Mouse (Mus musculus): Measurements from ENCODE around the gene Col23a1. TPM values are rescaled to one million over a fixed set of nuclear protein-coding genes. Genes with fewer than 3 reads are reported as not detected.

Gene Col23a1
- total and polyA plus RNA-seq, 3 experiments, result 1.1 to 1.7 (median 1.3) TPM

DNA sequence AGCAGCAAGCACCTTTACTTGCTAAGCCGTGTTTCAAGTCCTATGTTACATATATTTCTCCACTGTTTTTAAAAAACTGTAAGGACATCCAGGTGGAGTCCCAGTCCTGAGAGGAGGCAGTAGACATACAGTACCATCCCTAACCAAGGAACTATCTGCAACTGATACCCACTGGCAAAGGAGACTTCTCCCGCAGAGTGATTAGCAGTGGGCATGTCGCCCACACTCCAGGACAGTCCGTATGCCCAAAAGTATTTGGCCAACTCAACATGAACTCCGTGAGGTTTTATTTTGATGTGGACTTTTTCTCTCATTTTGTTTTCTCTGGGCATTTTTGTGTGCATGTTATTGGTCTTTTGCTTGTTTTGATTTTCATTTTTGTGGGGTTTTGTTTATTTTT lies 161.6 kb downstream of the Col23a1 start:
- Histone ChIP-seq H3K9ac (ENCODE audit: low read depth, low read length) (no peak overlapping the region), H3K27me3 (ENCODE audit: control insufficient read depth, insufficient read depth, low read length) (no peaks in the 10 kb centered on the region), H3K4me1 (ENCODE audit: control insufficient read depth, insufficient read depth, low read length) (no peaks in the 10 kb centered on the region), H3K4me3 (no peak overlapping the region), H3K36me3 (ENCODE audit: control insufficient read depth, insufficient read depth, low read length) (no peaks in the 10 kb centered on the region), H3K27ac (no peak overlapping the region), H3K79me2 (replicated peaks; ENCODE audit: control insufficient read depth, insufficient read depth, low read length) (no peaks in the 10 kb centered on the region)
- no peak for TF ChIP-seq POLR2A (IDR thresholded peaks at IDR 0.05; ENCODE audit: insufficient read depth, low read depth, low read length)
- TF ChIP-seq CTCF (IDR thresholded peaks at IDR 0.05), result no peak
- no peak for TF ChIP-seq EP300 (IDR thresholded peaks at IDR 0.05; ENCODE audit: insufficient read depth, low read depth, low read length)
- 79% methylated on average over 5 of the region's 5 CpGs for WGBS
- intact Hi-C loops (cut with DNase I), result no loop called here
- DNase-seq, result no peak

DNA sequence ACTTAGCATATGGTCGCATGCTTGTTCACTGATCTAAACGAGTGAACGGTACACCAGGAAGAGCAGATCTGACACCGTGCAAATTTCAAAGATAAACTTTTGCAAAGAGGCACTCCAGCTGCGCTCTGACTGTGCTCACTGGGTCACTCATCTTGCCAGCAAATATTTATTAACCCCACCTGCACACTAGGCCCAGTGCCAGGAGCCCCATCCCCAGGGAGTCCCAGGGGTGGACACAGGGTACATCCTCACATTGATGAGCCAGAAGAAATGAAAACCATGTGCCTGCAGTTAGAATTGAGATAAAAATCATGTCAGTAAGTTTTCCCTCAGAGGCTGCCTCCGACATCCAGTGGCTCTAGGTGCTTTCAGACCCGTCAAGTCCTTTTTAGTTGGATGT lies 162.2 kb downstream of the Col23a1 start:
- no peaks in the 10 kb centered on the region for H3K27me3 ChIP-seq (ENCODE audit: control insufficient read depth, insufficient read depth, low read length)
- 58% methylated on average over 7 of the region's 7 CpGs for WGBS
- intact Hi-C loops (cut with DNase I), result no loop called here

DNA sequence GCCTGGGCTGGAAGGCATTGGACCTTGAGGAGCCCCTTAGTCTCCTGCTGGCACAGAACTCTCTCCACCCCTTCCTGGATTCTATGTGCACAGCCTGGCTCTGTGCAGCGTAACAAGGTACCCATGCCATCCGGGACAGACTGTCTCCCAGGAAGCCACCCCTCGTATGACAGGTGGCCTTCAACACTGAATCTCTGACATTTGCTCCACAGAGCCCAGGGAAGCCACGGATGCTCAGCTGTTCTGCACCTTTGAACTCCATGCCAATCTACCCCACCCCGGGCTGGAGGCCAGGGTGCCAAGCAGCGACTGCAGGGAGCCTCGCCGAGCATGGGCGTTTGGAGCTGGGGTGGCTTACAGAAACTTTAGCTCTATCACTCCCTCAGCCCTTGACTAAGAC lies 164.0 kb downstream of the Col23a1 start:
- intact Hi-C loops (cut with DNase I), result no loop called here
- H3K4me1 ChIP-seq (ENCODE audit: control insufficient read depth, insufficient read depth, low read length), result no peaks in the 10 kb centered on the region
- no peak overlapping the region for H3K9ac ChIP-seq (ENCODE audit: low read depth, low read length)
- H3K4me3 ChIP-seq, result no peak overlapping the region
- no peak overlapping the region for H3K27ac ChIP-seq
- H3K27me3 ChIP-seq (ENCODE audit: control insufficient read depth, insufficient read depth, low read length), result no peaks in the 10 kb centered on the region
- H3K79me2 ChIP-seq (replicated peaks; ENCODE audit: control insufficient read depth, insufficient read depth, low read length), result no peaks in the 10 kb centered on the region
- WGBS, result 88% methylated on average over 9 of the region's 9 CpGs
- no peaks in the 10 kb centered on the region for H3K36me3 ChIP-seq (ENCODE audit: control insufficient read depth, insufficient read depth, low read length)
- DNase-seq, result no peak
- TF ChIP-seq POLR2A (IDR thresholded peaks at IDR 0.05; ENCODE audit: insufficient read depth, low read depth, low read length), result no peak
- TF ChIP-seq CTCF (IDR thresholded peaks at IDR 0.05), result no peak
- TF ChIP-seq EP300 (IDR thresholded peaks at IDR 0.05; ENCODE audit: insufficient read depth, low read depth, low read length), result no peak

More for the DNA sequence above, 162.2 kb downstream of the Col23a1 start:
- no peak for DNase-seq
- no peak overlapping the region for H3K9ac ChIP-seq (ENCODE audit: low read depth, low read length)
- no peak overlapping the region for H3K4me3 ChIP-seq
- H3K79me2 ChIP-seq (replicated peaks; ENCODE audit: control insufficient read depth, insufficient read depth, low read length), result no peaks in the 10 kb centered on the region
- H3K4me1 ChIP-seq (ENCODE audit: control insufficient read depth, insufficient read depth, low read length), result no peaks in the 10 kb centered on the region
- no peak overlapping the region for H3K27ac ChIP-seq
- TF ChIP-seq POLR2A (IDR thresholded peaks at IDR 0.05; ENCODE audit: insufficient read depth, low read depth, low read length) (no peak), CTCF (IDR thresholded peaks at IDR 0.05) (no peak), EP300 (IDR thresholded peaks at IDR 0.05; ENCODE audit: insufficient read depth, low read depth, low read length) (no peak)
- no peaks in the 10 kb centered on the region for H3K36me3 ChIP-seq (ENCODE audit: control insufficient read depth, insufficient read depth, low read length)

DNA sequence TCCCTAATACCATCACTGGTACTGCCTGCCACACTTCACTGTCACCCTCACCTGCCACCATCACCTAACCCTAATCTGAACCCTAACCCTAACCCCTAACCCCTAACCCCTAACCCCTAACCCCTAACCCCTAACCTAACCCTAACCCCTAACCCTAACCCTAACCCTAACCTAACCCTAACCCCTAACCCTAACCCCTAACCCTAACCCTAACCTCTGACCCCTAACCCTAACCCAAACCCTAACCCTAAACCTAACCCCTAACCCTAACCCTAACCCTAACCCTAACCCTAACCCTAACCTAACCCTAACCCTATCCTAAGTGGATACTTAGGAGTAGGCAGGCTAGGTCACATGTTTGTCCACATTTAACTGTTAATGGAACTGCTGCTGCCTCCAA lies 165.8 kb downstream of the Col23a1 start:
- H3K27ac ChIP-seq, result no peak overlapping the region
- no peaks in the 10 kb centered on the region for H3K27me3 ChIP-seq (ENCODE audit: control insufficient read depth, insufficient read depth, low read length)
- no peak overlapping the region for H3K9ac ChIP-seq (ENCODE audit: low read depth, low read length)
- no peak for DNase-seq
- no peaks in the 10 kb centered on the region for H3K79me2 ChIP-seq (replicated peaks; ENCODE audit: control insufficient read depth, insufficient read depth, low read length)
- intact Hi-C loops (cut with DNase I), result no loop called here
- TF ChIP-seq CTCF (IDR thresholded peaks at IDR 0.05) (no peak), POLR2A (IDR thresholded peaks at IDR 0.05; ENCODE audit: insufficient read depth, low read depth, low read length) (no peak), EP300 (IDR thresholded peaks at IDR 0.05; ENCODE audit: insufficient read depth, low read depth, low read length) (no peak)
- no peaks in the 10 kb centered on the region for H3K4me1 ChIP-seq (ENCODE audit: control insufficient read depth, insufficient read depth, low read length)
- H3K4me3 ChIP-seq, result no peak overlapping the region
- no peaks in the 10 kb centered on the region for H3K36me3 ChIP-seq (ENCODE audit: control insufficient read depth, insufficient read depth, low read length)

DNA sequence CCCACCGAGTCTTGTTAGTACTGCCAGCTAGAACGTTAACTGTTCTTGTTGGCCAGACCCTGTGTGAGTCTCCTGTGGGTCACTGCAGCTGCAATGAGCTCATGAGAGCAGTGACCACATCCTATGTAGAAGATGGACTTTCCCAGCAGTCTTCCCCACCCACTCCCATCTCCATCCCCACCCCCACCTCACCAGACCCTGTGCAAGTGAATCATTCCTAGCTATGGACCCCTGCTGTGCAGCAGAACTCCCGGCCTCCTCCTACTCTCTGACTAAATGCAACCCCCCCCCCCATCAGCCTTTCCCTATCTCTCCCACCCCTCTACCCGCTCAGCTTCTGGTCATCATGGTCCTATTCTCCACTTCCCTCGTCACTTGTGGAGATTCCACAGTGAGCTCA lies 167.9 kb downstream of the Col23a1 start:
- no peak overlapping the region for H3K4me3 ChIP-seq

DNA sequence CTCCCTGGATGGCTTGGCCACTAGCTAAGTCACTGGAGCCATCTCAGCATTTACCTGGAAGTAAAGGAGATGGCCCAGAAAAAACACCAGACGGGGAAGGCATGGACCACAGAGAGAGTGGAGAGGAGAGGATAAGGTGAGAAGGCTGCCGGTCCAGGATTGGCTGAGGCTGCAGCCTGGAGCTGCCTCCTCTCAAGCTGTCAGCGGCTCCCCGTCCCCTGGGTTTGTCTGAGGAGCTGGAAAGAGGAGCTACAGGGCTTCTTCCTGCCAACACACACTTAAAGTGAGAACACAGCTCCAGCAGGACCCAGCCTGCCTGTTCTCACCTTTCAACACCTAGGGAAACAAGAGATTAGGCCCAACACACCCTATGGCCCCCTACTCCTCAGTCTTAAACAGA lies 168.9 kb downstream of the Col23a1 start:
- no peak overlapping the region for H3K9ac ChIP-seq (ENCODE audit: low read depth, low read length)
- TF ChIP-seq CTCF (IDR thresholded peaks at IDR 0.05) (no peak), EP300 (IDR thresholded peaks at IDR 0.05; ENCODE audit: insufficient read depth, low read depth, low read length) (no peak), POLR2A (IDR thresholded peaks at IDR 0.05; ENCODE audit: insufficient read depth, low read depth, low read length) (no peak)
- no peaks in the 10 kb centered on the region for H3K79me2 ChIP-seq (replicated peaks; ENCODE audit: control insufficient read depth, insufficient read depth, low read length)
- no peaks in the 10 kb centered on the region for H3K27me3 ChIP-seq (ENCODE audit: control insufficient read depth, insufficient read depth, low read length)
- intact Hi-C loops (cut with DNase I), result no loop called here
- H3K4me3 ChIP-seq, result no peak overlapping the region
- DNase-seq, result no peak
- no peak overlapping the region for H3K27ac ChIP-seq
- 32% methylated on average over 4 of the region's 4 CpGs for WGBS
- H3K36me3 ChIP-seq (ENCODE audit: control insufficient read depth, insufficient read depth, low read length), result no peaks in the 10 kb centered on the region
- H3K4me1 ChIP-seq (ENCODE audit: control insufficient read depth, insufficient read depth, low read length), result no peaks in the 10 kb centered on the region

More for the DNA sequence above, 167.9 kb downstream of the Col23a1 start:
- no peaks in the 10 kb centered on the region for H3K79me2 ChIP-seq (replicated peaks; ENCODE audit: control insufficient read depth, insufficient read depth, low read length)
- no peaks in the 10 kb centered on the region for H3K27me3 ChIP-seq (ENCODE audit: control insufficient read depth, insufficient read depth, low read length)
- H3K9ac ChIP-seq (ENCODE audit: low read depth, low read length), result no peak overlapping the region
- no peaks in the 10 kb centered on the region for H3K36me3 ChIP-seq (ENCODE audit: control insufficient read depth, insufficient read depth, low read length)
- no peak for TF ChIP-seq CTCF (IDR thresholded peaks at IDR 0.05)
- no peak for TF ChIP-seq POLR2A (IDR thresholded peaks at IDR 0.05; ENCODE audit: insufficient read depth, low read depth, low read length)
- TF ChIP-seq EP300 (IDR thresholded peaks at IDR 0.05; ENCODE audit: insufficient read depth, low read depth, low read length), result no peak
- WGBS, result 54% methylated on average over 5 of the region's 5 CpGs
- no peak overlapping the region for H3K27ac ChIP-seq
- H3K4me1 ChIP-seq (ENCODE audit: control insufficient read depth, insufficient read depth, low read length), result no peaks in the 10 kb centered on the region
- DNase-seq, result no peak
- intact Hi-C loops (cut with DNase I), result no loop called here

Measured in heart, adult 2 months (tissue).